Mouse (Mus musculus) megakaryocyte, embryonic 14.5 days (primary cell): ENCODE measurements around the gene Cd63. TPM values are rescaled to one million over a fixed set of nuclear protein-coding genes. Genes with fewer than 3 reads are reported as not detected.

ENCODE experiments used
- H3K27me3 ChIP-seq: replicated peaks from 2 replicates; pipeline ENCODE3; 2012; ENCODE audit warnings: inconsistent platforms
- H3K36me3 ChIP-seq: replicated peaks from 2 replicates; pipeline ENCODE3; 2012; ENCODE audit warnings: low read length, inconsistent platforms, mixed read lengths
- H3K4me1 ChIP-seq: 2 replicates; pipeline ENCODE4 v1.6.1; 2012; ENCODE audit warnings: inconsistent platforms
- H3K4me3 ChIP-seq: replicated peaks from 2 replicates; pipeline ENCODE3; 2012; ENCODE audit warnings: moderate library complexity, mild to moderate bottlenecking, inconsistent platforms
- H3K9me3 ChIP-seq: 2 replicates; pipeline ENCODE4 v1.6.1; 2012; ENCODE audit warnings: inconsistent platforms
- FLI1 ChIP-seq: IDR thresholded peaks from 2 replicates; pipeline ENCODE4 v1.6.1; 2012; ENCODE audit warnings: low read length, inconsistent platforms, mixed read lengths
- GATA1 ChIP-seq: IDR thresholded peaks from 3 replicates; pipeline ENCODE4 v1.6.1; 2012; ENCODE audit warnings: mixed read lengths, low read length, inconsistent platforms, borderline replicate concordance
- polyA plus RNA-seq: library from polyadenylated mRNA; stranded (reverse); fragments of >175 nt; gene quantifications from 2 replicates; pipeline ENCODE4 v1.2.3, GENCODE M21; 2012; ENCODE audit warnings: low replicate concordance; ENCODE audit not compliant: insufficient read depth

Gene Cd63
- polyA plus RNA-seq = 17.7 and 57.2 TPM in 2 replicates

DNA sequence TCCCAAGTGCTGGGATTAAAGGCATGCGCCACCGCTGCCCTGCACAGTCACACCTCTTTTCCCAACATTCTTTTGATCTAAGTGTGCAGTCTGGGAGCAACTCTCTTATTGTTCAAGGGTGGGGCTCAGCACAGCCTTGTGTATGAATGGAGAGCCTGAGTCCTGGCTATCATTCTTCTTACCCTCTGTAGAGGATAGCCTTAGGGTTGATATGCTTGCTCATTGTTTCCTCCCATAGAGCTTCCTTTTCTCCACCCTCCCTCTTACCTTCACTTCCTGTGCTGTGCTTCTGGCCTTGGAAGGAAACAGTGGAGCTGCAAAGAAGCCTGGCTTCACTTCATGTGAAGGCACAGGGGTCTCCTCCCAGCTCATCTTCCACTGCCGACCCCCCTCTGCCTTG, at the start of gene Cd63:
TSS of gene Cd63 (plus strand) at position 292 of the 400 bp plus-strand sequence.
- TF ChIP-seq GATA1 (no peak), FLI1 (no peak)
- Histone ChIP-seq H3K4me1 (peaks cover 69% of the 10 kb centered on the region), H3K36me3 (no peaks in the 10 kb centered on the region)

DNA sequence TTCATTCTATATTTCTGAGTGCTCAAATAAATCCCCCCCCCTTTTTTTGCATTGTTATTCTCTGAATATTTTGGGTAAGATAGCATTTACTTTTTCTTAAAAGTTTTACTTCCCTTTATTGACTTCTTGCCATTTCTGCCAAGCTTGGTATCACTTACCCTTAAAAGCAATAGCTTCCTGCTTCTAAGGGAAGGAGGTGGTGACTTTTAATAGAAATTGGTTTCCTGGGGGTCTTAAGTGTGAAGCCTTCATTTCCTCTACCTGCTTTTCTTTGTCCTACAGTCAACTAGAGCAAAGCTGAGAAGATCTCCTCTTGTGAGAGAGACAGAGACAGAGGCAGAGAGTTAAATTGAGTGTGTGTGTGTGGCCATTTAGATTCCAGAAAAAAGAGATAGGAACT, 39.6 kb upstream of the Cd63 start:
- H3K36me3 ChIP-seq = peaks cover 82% of the 10 kb centered on the region
- no peaks in the 10 kb centered on the region for H3K9me3 ChIP-seq
- TF ChIP-seq FLI1 (no peak), GATA1 (no peak)
- no peaks in the 10 kb centered on the region for H3K27me3 ChIP-seq
- H3K4me1 ChIP-seq = peaks cover 9% of the 10 kb centered on the region; the same call in 1 of the 2 replicates
- H3K4me3 ChIP-seq = no peak overlapping the region

More for the DNA sequence above, at the start of gene Cd63:
- H3K4me3 ChIP-seq = peak within 1 kb of the TSS; percentile 71
- no peaks in the 10 kb centered on the region for H3K9me3 ChIP-seq
- peaks cover 11% of the 10 kb centered on the region for H3K27me3 ChIP-seq

DNA sequence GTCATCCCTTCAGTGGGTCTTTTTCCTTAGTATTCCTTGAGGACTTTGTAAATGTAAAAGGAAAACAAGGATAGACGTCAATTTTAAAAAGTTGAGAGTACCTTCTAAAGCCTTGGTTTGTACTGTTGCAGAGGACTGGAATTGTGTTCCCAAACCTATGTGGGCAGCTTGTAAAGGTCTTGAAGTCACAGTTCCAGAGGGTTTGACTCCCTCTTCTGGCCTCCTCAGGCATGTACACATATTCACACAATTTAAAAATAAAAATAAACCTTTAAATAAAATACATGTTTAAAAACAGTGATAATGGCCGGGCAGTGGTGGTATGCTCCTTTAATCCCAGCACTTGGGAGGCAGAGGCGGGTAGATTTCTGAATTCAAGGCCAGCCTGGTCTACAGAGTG, 34.7 kb upstream of the Cd63 start:
- H3K27me3 ChIP-seq = no peaks in the 10 kb centered on the region
- peaks cover 6% of the 10 kb centered on the region for H3K4me1 ChIP-seq
- H3K9me3 ChIP-seq = no peaks in the 10 kb centered on the region
- TF ChIP-seq GATA1 = no peak
- no peak for TF ChIP-seq FLI1
- H3K4me3 ChIP-seq = no peak overlapping the region
- H3K36me3 ChIP-seq = peaks cover 86% of the 10 kb centered on the region

DNA sequence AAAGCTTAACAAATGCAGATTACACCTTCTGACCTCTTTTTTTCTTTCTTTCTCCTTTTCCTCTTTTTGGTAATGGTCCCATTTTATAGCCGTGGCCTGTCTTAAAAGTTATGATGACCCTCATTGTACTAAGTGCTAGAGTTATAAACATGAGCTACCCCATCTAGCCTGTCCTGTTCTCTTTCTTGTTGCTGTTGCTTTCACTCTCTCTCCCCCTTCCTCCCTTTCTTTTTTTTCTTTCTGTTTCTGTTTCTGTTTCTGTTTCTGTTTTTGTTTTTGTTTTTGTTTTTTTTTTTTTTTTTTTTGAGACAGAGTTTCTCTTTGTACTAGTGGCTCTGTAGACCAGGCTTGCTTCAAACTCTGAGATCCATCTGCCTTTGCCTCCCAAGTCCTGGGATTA, 34.3 kb upstream of the Cd63 start:
- peaks cover 8% of the 10 kb centered on the region for H3K4me1 ChIP-seq
- H3K36me3 ChIP-seq = peaks cover 86% of the 10 kb centered on the region
- no peaks in the 10 kb centered on the region for H3K27me3 ChIP-seq
- no peaks in the 10 kb centered on the region for H3K9me3 ChIP-seq
- no peak overlapping the region for H3K4me3 ChIP-seq
- TF ChIP-seq GATA1 = no peak

DNA sequence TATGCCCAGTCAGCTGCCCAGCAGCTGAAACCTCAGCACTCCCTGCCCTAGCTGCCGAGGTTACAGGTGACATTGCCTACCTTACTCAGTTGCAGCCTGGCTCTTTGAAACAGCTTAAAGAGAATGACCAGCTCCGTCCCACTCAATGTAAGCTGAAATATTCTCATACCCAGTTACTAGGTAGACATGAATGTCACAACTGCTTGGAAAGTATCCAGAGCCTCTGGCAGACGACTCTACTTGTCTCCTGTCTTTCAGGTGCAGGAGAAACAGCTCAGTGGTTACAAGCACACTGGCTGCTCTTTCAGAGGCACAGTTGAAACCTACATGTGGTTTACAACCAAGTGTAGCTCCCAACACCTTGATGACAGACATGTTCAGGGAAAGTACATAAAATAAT, 30.4 kb upstream of the Cd63 start:
- Histone ChIP-seq H3K4me1 (peaks cover 9% of the 10 kb centered on the region), H3K36me3 (peaks cover 89% of the 10 kb centered on the region), H3K4me3 (no peak overlapping the region), H3K9me3 (no peaks in the 10 kb centered on the region), H3K27me3 (no peaks in the 10 kb centered on the region)
- TF ChIP-seq FLI1 (no peak), GATA1 (no peak)

DNA sequence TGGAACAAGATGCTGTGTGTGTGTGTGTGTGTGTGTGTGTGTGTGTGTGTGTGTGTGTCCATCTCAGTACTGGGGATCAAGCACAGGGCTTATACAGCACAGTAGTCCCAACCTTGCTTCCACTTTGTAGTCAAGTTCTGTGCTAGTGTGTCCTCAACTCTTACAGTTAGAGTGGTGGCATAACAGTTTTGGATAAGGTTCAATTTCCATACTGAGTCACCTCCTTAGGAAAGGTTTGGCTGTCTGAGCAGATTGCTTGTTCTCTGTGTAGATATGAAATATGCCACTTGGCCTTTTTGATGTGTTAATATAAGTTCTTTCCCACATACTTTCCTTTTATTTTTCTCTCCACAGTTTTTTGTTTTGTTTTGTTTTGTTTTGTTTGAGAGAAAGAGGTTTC, 22.5 kb upstream of the Cd63 start:
- TF ChIP-seq FLI1 = no peak
- no peak for TF ChIP-seq GATA1

DNA sequence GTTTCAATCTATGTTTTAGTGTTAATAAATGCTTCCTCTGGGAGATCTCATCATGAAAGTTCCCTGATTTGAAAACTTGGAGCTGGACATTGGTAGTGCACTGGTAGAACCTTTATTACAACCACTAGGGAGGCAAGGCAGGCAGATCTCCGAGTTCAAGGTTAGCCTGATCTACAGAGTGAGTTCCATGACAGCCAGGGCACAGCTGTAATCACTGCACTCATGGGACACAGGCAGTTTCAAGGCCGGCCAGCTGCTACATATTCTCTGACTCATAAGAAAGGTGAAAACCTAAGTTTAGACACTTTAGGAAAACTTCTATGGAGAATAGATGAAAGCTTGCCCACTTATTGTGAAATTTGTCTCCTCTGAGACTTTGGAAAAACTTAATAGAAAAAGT, 22.0 kb upstream of the Cd63 start:
- Histone ChIP-seq H3K27me3 (no peaks in the 10 kb centered on the region), H3K4me3 (no peak overlapping the region), H3K4me1 (no peaks in the 10 kb centered on the region), H3K36me3 (peaks cover 74% of the 10 kb centered on the region), H3K9me3 (no peaks in the 10 kb centered on the region)
- no peak for TF ChIP-seq FLI1
- TF ChIP-seq GATA1 = no peak

More for the DNA sequence above, 22.5 kb upstream of the Cd63 start:
- no peaks in the 10 kb centered on the region for H3K27me3 ChIP-seq
- no peaks in the 10 kb centered on the region for H3K4me1 ChIP-seq
- H3K9me3 ChIP-seq = no peaks in the 10 kb centered on the region
- H3K4me3 ChIP-seq = no peak overlapping the region
- peaks cover 79% of the 10 kb centered on the region for H3K36me3 ChIP-seq

DNA sequence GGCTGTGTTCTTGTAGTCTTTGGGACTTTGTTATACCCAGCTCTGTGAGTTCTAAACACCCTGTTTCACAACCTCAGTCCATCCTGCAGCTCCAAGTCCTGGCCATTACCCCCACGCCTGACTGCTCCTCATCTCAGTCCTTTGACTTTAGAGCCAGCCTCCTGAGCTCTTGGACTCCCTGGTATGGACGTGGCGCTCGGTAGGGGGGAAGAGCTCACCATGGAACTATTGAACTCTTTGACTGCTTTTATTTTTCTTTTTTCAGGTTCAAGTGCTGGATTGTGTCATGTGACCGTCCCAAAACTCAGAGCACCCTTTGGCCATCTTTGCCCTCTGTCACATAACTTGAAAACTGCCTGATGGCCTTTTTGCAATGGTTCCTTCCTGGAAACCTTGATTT, 18.7 kb upstream of the Cd63 start:
- Histone ChIP-seq H3K9me3 (no peaks in the 10 kb centered on the region), H3K4me1 (no peaks in the 10 kb centered on the region), H3K27me3 (peaks cover 6% of the 10 kb centered on the region), H3K4me3 (no peak overlapping the region), H3K36me3 (peaks cover 48% of the 10 kb centered on the region)
- TF ChIP-seq GATA1 = no peak
- TF ChIP-seq FLI1 = no peak

DNA sequence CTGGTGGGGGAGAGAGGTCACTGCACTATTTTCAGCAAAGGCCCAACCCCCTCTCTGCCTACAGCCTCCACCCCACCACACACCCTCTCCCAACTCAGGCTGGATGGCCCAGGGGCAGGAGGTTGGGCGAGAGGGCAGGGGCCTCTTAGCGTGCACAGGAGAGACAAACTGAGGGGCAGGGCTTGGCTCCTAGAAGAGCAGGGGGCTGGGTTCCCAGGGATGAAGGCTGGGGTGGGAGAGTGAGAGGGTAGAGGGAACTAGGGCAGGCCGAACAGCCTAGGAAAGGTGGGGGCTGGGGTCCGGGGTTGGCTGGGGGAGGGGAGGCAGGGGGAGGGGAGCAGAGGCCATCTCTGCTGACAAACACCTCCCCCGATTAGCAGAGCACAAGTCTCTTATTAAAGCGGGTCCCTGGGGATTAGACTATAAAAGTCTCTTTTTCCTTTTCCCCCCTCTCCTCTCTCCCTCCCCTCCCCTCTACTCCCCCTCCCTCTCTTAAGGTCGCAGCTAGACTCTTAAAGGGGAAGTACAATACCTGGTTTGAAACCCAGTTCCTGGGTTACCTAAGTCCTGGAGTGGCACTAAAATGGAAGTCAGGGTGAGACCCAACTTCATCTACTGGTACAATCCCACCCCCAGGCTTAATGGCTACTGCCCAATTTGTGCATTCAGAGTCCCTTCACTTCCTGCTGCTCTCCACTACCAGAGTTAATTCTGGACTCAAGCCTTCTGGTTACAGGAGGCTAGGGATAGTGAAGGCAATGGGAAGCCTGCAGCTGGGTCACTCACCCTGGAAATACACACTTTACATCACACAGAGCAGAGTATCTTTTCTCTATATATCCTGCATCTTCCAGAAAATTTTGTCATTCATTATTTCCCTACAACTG, 11.6 kb upstream of the Cd63 start:
- no peaks in the 10 kb centered on the region for H3K9me3 ChIP-seq
- no peak overlapping the region for H3K4me3 ChIP-seq
- peaks cover 39% of the 10 kb centered on the region for H3K4me1 ChIP-seq
- TF ChIP-seq FLI1 (no peak), GATA1 (no peak)
- peaks cover 58% of the 10 kb centered on the region for H3K27me3 ChIP-seq
- peaks cover 5% of the 10 kb centered on the region for H3K36me3 ChIP-seq

DNA sequence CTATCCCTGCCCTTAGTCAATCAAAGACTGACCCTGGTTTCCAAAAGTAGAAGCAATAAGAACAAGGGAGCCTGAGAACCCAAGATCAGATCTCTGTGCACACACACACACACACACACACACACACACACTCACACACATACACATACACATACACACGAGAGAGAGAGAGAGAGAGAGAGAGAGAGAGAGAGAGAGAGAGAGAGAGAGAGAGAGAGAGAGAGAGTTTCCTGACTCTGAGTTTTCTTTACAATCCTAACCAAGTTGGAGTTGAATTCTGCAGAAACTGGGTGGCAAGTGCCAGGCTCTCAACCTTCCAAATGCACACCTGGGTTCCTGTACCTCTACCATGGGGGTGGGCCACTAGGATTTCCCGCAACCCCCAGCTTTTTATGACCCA, 10.9 kb upstream of the Cd63 start:
- H3K27me3 ChIP-seq = peaks cover 63% of the 10 kb centered on the region
- TF ChIP-seq GATA1 (no peak), FLI1 (no peak)
- H3K9me3 ChIP-seq = no peaks in the 10 kb centered on the region
- peaks cover 5% of the 10 kb centered on the region for H3K36me3 ChIP-seq
- H3K4me1 ChIP-seq = peaks cover 39% of the 10 kb centered on the region
- H3K4me3 ChIP-seq = no peak overlapping the region
